Mouse (Mus musculus) frontal cortex, postnatal 36 days (tissue): ENCODE measurements around the gene AU040320.

Experiments used
- DNase-seq, 2 experiments: peaks; one replicate each; pipeline ENCODE4 v3.0.0; 2022; ENCODE audit warnings: low spot score in 2 of 2

Gene AU040320

GRCm38 (mm10) chr4:126852971-126853370 is 99.6 kb downstream of the AU040320 start:
- DNase-seq, result no peak

GRCm38 (mm10) chr4:126860268-126860986 is 107.1 kb downstream of the AU040320 start:
- DNase-seq, result no peak

- DNase-seq, result no peak
These were observed 108.3 kb downstream of the AU040320 start for GRCm38 (mm10) chr4:126861514-126862266.

- DNase-seq, result no peak
These were observed 115.4 kb downstream of the AU040320 start for GRCm38 (mm10) chr4:126868699-126869098.

- DNase-seq, result no peak
These were observed 119.4 kb downstream of the AU040320 start for GRCm38 (mm10) chr4:126872717-126873116.

GRCm38 (mm10) chr4:126879560-126880275 is 126.4 kb downstream of the AU040320 start:
- DNase-seq, result no peak

- no peak for DNase-seq
These were observed 130.3 kb downstream of the AU040320 start for GRCm38 (mm10) chr4:126883602-126884001.

GRCm38 (mm10) chr4:126885953-126886352 is 132.6 kb downstream of the AU040320 start:
- DNase-seq, result no peak

GRCm38 (mm10) chr4:126889879-126890278 is 136.5 kb downstream of the AU040320 start:
- no peak for DNase-seq
